Mouse (Mus musculus): ENCODE results near the gene A4galt.

Gene A4galt

DNA sequence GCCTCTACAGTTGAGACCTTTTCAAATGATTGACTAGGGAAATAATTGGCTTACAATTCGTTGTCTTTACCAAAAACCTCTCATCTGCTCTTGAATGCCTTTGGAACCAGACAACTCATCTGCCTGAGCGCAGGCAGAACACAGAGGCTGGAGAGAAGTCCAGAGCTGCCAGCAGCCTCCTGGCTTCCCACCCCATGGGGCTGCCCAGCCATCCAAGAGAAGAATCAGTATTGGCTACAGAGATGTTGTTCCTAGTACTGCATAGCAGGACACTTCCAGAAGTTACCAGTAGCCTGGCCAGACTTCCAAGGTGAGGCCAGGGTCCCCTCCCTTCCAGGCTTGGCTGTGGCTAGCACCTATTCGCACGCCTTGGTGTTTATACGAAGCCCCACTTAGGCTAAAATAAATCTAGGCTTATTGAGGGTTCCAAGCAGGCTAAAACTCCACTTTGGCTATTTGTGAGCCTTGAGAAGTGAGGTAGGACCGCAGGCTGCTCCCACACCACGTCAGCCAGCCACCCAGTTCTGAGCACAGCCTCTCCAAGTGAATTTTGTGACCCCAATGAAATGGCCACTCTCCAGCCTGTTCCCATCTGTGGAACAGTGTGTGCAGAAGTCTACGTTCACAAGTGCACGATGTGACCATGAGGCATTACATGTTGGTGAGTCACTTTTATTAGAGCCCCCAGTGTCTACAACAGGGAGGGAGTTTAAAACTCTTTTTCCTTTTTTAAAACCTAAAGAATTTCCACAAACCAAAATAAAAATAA is 25.3 kb downstream of the A4galt start:
- DNase-seq (ENCODE audit: low spot score) = no peak

GRCm38 (mm10) chr15:83224136-83224766 is 27.3 kb downstream of the A4galt start:
- DNase-seq (ENCODE audit: low spot score) = no peak

DNA sequence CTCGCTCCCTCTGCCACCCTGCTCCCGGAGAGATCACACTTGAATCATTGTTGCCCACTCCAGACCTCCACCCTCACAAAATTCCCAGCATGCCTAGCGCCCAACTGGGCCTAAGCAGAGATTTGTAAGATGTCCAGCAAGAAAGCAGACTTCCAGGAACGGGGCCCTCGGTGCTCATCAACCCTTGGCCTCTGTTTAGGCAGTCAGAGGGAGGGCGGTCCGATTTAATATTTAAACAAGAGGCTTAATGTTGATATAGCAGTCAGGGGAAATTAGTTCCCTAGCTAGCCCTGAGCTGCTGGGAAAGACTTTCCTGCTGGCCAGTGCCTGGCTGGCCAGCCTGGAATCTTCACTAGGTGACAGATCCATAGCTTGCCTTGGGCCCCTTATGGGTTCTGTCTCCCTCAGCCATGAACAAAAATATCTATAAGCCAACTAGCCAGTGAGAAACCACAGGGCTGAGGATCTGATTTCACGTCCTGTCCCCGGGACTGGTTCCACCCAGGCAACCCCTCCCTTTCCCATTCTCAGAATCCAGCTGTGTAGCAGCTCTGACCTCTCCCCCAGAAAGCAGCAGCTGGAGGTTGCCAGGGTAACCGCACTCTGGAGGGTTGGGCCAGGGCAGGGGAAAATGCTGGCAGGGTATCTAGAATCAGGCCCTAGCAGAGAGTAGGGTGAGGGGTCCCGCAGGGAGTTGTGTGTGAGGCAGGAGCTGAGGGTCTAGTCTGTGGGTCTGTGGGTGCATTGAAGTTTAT is 28.2 kb downstream of the A4galt start:
- peak; percentile 88 for DNase-seq (ENCODE audit: low spot score)

- no peak for DNase-seq (ENCODE audit: low spot score)
Observed at GRCm38 (mm10) chr15:83221721-83222120, 29.9 kb downstream of the A4galt start.

DNA sequence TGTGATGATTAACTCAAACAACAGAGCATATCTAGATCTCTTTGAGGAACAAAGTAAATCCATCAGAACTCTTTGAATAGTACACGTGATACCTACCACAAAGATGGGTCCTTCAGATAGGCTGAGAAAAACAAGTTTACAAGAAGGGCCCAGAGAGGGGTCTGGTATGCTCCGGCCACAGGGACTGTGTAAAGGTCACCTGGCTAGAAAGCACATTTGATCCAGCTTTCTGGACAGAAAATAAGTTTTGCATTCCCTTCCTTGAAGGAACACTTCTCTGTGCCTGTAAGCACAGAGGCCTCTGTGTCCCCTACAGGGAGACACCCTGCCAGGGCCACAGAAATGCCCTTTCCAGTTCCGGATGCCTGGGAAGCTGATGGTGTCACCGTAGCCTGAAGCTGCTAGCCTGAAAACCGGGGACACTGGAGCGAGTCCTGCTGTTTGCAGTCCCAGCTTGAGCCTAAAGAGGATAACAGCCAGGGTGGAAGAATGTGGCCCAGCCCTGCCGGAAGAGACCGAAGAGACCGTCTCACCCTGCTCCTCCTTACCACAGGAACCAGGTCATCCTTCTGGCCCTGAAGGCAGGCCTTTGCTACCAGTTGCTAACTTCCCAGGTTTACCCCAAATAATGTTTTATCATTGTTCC is 31.1 kb downstream of the A4galt start:
- DNase-seq (ENCODE audit: low spot score) = peak; percentile 78

DNA sequence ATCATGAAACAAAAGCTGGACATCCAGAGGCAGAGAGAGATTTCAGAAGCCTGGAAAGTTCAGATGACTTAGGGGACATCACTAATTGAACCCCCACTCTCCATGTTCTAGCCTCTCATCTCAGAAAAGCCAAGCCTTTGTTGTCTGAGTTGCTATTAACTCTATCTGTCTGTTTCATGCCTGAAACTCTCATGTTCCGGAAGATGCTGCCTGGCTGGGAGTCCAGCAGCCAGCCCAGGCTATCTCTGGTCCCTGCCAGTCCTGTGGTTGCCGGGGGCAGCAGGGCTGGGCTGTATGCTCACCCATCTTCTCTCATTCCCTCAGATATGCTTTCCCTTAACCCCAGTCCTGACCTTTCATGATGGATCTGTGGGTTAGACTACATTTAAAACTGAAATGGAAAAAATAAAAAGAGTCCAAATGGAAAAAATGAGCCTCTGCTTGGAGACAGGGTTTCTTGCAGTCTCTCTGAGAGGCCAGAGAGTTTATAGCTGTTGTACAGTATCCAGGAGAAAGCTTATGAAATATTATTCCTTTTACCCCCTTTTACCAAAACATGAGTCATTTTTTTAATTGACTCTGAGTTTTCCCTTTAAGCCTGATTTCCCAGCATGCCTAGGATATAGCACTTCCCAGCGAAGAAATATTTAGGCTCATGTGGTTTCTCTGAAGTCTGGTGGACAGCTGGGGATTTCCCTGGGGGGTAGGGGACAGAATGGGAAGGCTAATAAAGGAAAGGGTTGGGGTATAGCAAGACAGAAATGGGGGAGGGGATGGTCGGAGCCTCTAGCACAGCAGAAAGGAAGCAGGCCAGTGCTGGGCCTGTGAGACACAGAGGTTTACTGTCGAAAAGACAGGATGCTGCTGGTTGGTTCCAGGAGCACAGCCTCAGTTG is 36.0 kb downstream of the A4galt start:
- no peak for DNase-seq (ENCODE audit: low spot score)

DNA sequence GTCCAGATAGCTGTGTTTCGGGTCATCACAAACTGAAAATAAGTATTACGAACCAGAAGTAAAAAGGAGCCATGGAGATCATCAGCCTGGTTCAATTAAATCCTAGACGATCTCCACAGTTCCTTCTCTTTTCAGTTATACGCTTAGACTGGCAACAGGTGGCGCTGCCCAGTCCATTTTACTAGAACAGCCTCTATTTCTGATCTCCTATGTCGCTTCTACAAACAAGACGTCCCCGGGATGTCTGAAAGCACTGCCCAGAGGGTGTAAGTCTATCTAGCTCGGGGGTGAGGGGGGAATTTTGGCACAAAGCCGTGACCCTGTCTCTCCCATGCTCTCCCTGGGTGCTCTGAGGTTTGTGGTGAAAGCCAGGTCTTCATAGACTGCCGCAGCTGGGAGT is 41.3 kb downstream of the A4galt start:
- DNase-seq (ENCODE audit: low spot score) = no peak

- DNase-seq (ENCODE audit: low spot score) = no peak
Observed at GRCm38 (mm10) chr15:83209719-83210118, 41.9 kb downstream of the A4galt start.

GRCm38 (mm10) chr15:83209092-83209695 is 42.4 kb downstream of the A4galt start:
- no peak for DNase-seq (ENCODE audit: low spot score)

GRCm38 (mm10) chr15:83204731-83205451 is 46.7 kb downstream of the A4galt start:
- peak; percentile 68 for DNase-seq (ENCODE audit: low spot score)

- peak; percentile 58 for DNase-seq (ENCODE audit: low spot score)
Observed at GRCm38 (mm10) chr15:83202412-83202811, 49.2 kb downstream of the A4galt start.

DNA sequence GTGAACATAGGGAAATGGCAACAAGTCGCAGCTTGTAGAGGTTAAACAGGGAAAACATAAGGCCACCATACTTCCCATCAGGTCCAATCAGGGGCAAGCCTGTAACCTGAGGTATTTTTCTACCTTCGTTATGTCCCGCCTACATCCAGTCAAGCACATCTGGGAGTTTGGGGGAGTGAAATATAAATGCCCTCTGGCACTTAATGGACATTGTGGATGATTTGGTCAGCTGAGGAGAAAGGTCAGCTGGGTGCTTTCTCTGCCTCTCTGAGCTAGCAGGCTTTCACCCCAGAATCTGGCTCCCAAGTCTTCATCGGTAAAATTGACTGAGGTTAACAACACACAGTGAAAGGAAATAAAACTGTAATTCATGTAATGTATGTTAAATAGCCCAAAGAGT is 58.2 kb downstream of the A4galt start:
- no peak for DNase-seq (ENCODE audit: low spot score)

DNA sequence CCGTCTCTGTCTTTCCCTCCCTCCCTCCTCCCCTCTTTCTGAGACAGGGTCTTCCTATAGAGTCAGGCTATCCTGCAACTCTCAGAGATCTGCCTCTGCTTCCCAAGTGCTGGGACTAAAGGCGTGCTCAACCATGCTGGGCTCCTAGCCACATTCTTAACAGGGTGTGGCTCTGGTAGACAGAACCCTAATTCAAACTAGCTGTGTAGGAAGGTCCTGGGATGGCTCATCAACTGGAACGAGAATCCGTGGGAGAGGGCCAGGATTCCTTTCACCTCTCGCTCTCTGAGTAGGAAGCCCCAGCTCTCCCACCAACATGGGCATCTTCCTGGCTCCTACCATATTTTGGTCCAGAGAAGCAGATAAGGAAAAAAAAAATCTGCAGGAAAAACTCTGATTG is 69.2 kb downstream of the A4galt start:
- no peak for DNase-seq (ENCODE audit: low spot score)

- DNase-seq (ENCODE audit: low spot score) = no peak
Observed at GRCm38 (mm10) chr15:83181800-83182330, 69.7 kb downstream of the A4galt start.

DNA sequence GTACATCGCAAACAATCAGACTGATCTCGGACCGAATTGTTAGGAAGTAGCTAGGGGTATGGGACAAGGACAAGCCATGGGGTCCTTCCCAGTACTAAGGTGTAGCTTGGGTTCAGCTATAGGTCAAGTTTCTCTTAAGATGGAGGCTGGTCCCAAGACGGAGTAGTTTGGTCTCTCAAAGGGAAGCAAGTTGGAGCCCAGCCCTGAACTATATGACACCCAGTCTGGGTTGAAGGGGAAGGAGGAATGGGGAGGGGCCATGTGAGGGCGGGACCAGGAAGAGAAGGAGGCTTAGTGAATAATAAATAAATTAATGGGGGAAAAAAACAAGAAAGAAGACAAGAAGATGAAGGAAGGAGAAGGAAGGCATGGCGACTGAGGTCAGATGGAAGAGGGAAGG is 71.6 kb downstream of the A4galt start:
- DNase-seq (ENCODE audit: low spot score) = no peak

All from yolk sac, embryonic 10.5 days (tissue).